Mouse (Mus musculus): ENCODE measurements around the gene Atp6v0b. TPM values are rescaled to one million over a fixed set of nuclear protein-coding genes. Genes with fewer than 3 reads are reported as not detected.

The Atp6v0b gene
- polyA plus RNA-seq, 1 experiment from 2014 or later, result 242 TPM

DNA sequence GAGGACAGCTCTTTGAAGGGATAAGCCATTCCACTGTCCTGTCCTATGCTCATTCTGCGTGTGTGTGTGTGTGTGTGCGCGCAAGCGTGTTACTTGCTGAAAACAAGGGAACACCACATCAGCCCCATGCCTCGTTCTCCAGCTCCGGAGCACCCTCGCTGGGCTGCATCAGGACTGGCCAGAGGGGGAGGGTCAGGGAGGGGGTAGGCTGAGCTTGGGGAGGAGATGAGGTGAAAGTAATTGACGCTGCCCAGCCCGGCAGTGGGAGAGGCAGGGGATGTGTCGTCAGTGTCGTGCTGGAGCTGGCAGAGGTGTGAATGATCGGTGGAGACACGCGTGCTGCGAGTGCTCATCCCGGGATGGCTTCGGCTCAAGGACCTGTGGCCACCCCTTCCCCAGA is 38.1 kb downstream of the Atp6v0b start:
- Histone ChIP-seq H3K27ac (replicated peaks) (no peak overlapping the region), H3K4me1 (replicated peaks; ENCODE audit: control insufficient read depth, insufficient read depth) (no peaks in the 10 kb centered on the region), H3K4me3 (ENCODE audit: low read depth, low read length) (no peak overlapping the region), H3K9ac (ENCODE audit: low read length) (no peak overlapping the region), H3K4me2 (replicated peaks; ENCODE audit: low read depth) (no peak overlapping the region), H3K9me3 (ENCODE audit: control insufficient read depth, low read length) (no peaks in the 10 kb centered on the region), H3K36me3 (ENCODE audit: control insufficient read depth, insufficient read depth, low read length) (peaks cover 6% of the 10 kb centered on the region; the same call in 1 of the 2 replicates), H3K27me3 (ENCODE audit: control insufficient read depth, insufficient read depth, low read length) (no peaks in the 10 kb centered on the region)
- WGBS, result 76% methylated on average over 17 of the region's 17 CpGs
- DNase-seq (ENCODE audit: low spot score) (no peak), ATAC-seq (ENCODE audit: low FRiP score, low TSS enrichment) (no peak)
- TF ChIP-seq EP300 (optimal IDR thresholded peaks at IDR 0.05) (no peak), CTCF (IDR thresholded peaks at IDR 0.05; ENCODE audit: low read depth) (no peak)

GRCm38 (mm10) chr4:117847011-117847410 is 40.1 kb downstream of the Atp6v0b start:
- H3K36me3 ChIP-seq (ENCODE audit: control insufficient read depth, insufficient read depth, low read length), result peaks cover 6% of the 10 kb centered on the region
- no peak overlapping the region for H3K4me2 ChIP-seq (replicated peaks; ENCODE audit: low read depth)
- ATAC-seq (ENCODE audit: low FRiP score, low TSS enrichment), result no peak
- DNase-seq (ENCODE audit: low spot score), result no peak
- no peak overlapping the region for H3K27ac ChIP-seq (replicated peaks)
- TF ChIP-seq CTCF (IDR thresholded peaks at IDR 0.05; ENCODE audit: low read depth), result no peak
- no peak for TF ChIP-seq EP300 (optimal IDR thresholded peaks at IDR 0.05)
- H3K4me3 ChIP-seq (ENCODE audit: low read depth, low read length), result no peak overlapping the region
- no peaks in the 10 kb centered on the region for H3K9me3 ChIP-seq (ENCODE audit: control insufficient read depth, low read length)
- no peaks in the 10 kb centered on the region for H3K27me3 ChIP-seq (ENCODE audit: control insufficient read depth, insufficient read depth, low read length)
- no peaks in the 10 kb centered on the region for H3K4me1 ChIP-seq (replicated peaks; ENCODE audit: control insufficient read depth, insufficient read depth)
- 61% methylated on average over 2 of the region's 2 CpGs for WGBS
- no peak overlapping the region for H3K9ac ChIP-seq (ENCODE audit: low read length)

GRCm38 (mm10) chr4:117846261-117846660 is 40.9 kb downstream of the Atp6v0b start:
- H3K27ac ChIP-seq (replicated peaks), result no peak overlapping the region
- no peak overlapping the region for H3K9ac ChIP-seq (ENCODE audit: low read length)
- 94% methylated on average over 4 of the region's 4 CpGs for WGBS
- no peak for DNase-seq (ENCODE audit: low spot score)
- no peaks in the 10 kb centered on the region for H3K27me3 ChIP-seq (ENCODE audit: control insufficient read depth, insufficient read depth, low read length)
- H3K4me3 ChIP-seq (ENCODE audit: low read depth, low read length), result no peak overlapping the region
- no peak overlapping the region for H3K4me2 ChIP-seq (replicated peaks; ENCODE audit: low read depth)
- ATAC-seq (ENCODE audit: low FRiP score, low TSS enrichment), result no peak
- peaks cover under 1% of the 10 kb centered on the region; the same call in 1 of the 2 replicates for H3K4me1 ChIP-seq (replicated peaks; ENCODE audit: control insufficient read depth, insufficient read depth)
- no peaks in the 10 kb centered on the region for H3K9me3 ChIP-seq (ENCODE audit: control insufficient read depth, low read length)
- TF ChIP-seq CTCF (IDR thresholded peaks at IDR 0.05; ENCODE audit: low read depth) (no peak), EP300 (optimal IDR thresholded peaks at IDR 0.05) (no peak)
- H3K36me3 ChIP-seq (ENCODE audit: control insufficient read depth, insufficient read depth, low read length), result peaks cover 6% of the 10 kb centered on the region

GRCm38 (mm10) chr4:117845316-117845715 is 41.8 kb downstream of the Atp6v0b start:
- ATAC-seq (ENCODE audit: low FRiP score, low TSS enrichment) (no peak), DNase-seq (ENCODE audit: low spot score) (no peak)
- Histone ChIP-seq H3K4me3 (ENCODE audit: low read depth, low read length) (no peak overlapping the region), H3K9me3 (ENCODE audit: control insufficient read depth, low read length) (no peaks in the 10 kb centered on the region), H3K4me1 (replicated peaks; ENCODE audit: control insufficient read depth, insufficient read depth) (peaks cover 2% of the 10 kb centered on the region; the same call in 1 of the 2 replicates), H3K36me3 (ENCODE audit: control insufficient read depth, insufficient read depth, low read length) (peaks cover 6% of the 10 kb centered on the region), H3K9ac (ENCODE audit: low read length) (no peak overlapping the region), H3K27me3 (ENCODE audit: control insufficient read depth, insufficient read depth, low read length) (no peaks in the 10 kb centered on the region), H3K27ac (replicated peaks) (no peak overlapping the region), H3K4me2 (replicated peaks; ENCODE audit: low read depth) (no peak overlapping the region)
- 83% methylated on average over 11 of the region's 11 CpGs for WGBS
- TF ChIP-seq CTCF (IDR thresholded peaks at IDR 0.05; ENCODE audit: low read depth) (no peak), EP300 (optimal IDR thresholded peaks at IDR 0.05) (no peak)

DNA sequence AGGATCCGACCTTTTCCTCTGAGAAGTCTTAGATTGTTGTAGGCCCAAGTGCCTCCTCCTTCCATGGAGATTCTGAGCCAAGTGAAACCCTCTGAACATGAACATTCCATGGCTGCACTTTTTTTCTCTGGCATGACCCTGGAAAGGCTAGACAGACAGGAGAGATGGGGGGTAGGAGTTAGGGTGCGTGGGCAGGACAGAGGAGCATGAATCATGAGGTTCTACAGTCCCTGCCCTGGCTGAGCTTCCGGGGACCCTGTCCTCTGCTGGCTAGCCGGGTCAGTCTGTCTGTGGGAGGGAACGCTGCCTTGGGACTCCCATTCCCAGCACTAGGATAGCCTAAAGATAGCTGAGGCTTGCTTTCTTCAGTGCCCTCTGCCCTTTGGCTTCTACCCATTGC is 42.7 kb downstream of the Atp6v0b start:
- Histone ChIP-seq H3K9me3 (ENCODE audit: control insufficient read depth, low read length) (no peaks in the 10 kb centered on the region), H3K27ac (replicated peaks) (no peak overlapping the region), H3K4me2 (replicated peaks; ENCODE audit: low read depth) (no peak overlapping the region), H3K36me3 (ENCODE audit: control insufficient read depth, insufficient read depth, low read length) (peaks cover 6% of the 10 kb centered on the region), H3K4me1 (replicated peaks; ENCODE audit: control insufficient read depth, insufficient read depth) (peaks cover 5% of the 10 kb centered on the region; the same call in 1 of the 2 replicates), H3K4me3 (ENCODE audit: low read depth, low read length) (no peak overlapping the region), H3K27me3 (ENCODE audit: control insufficient read depth, insufficient read depth, low read length) (no peaks in the 10 kb centered on the region), H3K9ac (ENCODE audit: low read length) (no peak overlapping the region)
- TF ChIP-seq CTCF (IDR thresholded peaks at IDR 0.05; ENCODE audit: low read depth), result no peak
- TF ChIP-seq EP300 (optimal IDR thresholded peaks at IDR 0.05), result no peak
- DNase-seq (ENCODE audit: low spot score) (no peak), ATAC-seq (ENCODE audit: low FRiP score, low TSS enrichment) (no peak)
- 77% methylated on average over 5 of the region's 5 CpGs for WGBS

GRCm38 (mm10) chr4:117843101-117843500 is 44.0 kb downstream of the Atp6v0b start:
- H3K36me3 ChIP-seq (ENCODE audit: control insufficient read depth, insufficient read depth, low read length), result peaks cover 6% of the 10 kb centered on the region
- no peak overlapping the region for H3K9ac ChIP-seq (ENCODE audit: low read length)
- TF ChIP-seq CTCF (IDR thresholded peaks at IDR 0.05; ENCODE audit: low read depth) (no peak), EP300 (optimal IDR thresholded peaks at IDR 0.05) (no peak)
- DNase-seq (ENCODE audit: low spot score) (no peak), ATAC-seq (ENCODE audit: low FRiP score, low TSS enrichment) (no peak)
- H3K27me3 ChIP-seq (ENCODE audit: control insufficient read depth, insufficient read depth, low read length), result no peaks in the 10 kb centered on the region
- no peak overlapping the region for H3K27ac ChIP-seq (replicated peaks)
- 96% methylated on average over 5 of the region's 5 CpGs for WGBS
- no peaks in the 10 kb centered on the region for H3K9me3 ChIP-seq (ENCODE audit: control insufficient read depth, low read length)
- peaks cover 5% of the 10 kb centered on the region; the same call in 1 of the 2 replicates for H3K4me1 ChIP-seq (replicated peaks; ENCODE audit: control insufficient read depth, insufficient read depth)
- no peak overlapping the region for H3K4me3 ChIP-seq (ENCODE audit: low read depth, low read length)
- no peak overlapping the region for H3K4me2 ChIP-seq (replicated peaks; ENCODE audit: low read depth)
